11 mouse cellular contexts compared by ENCODE assay signal in the genomic region with DNA sequence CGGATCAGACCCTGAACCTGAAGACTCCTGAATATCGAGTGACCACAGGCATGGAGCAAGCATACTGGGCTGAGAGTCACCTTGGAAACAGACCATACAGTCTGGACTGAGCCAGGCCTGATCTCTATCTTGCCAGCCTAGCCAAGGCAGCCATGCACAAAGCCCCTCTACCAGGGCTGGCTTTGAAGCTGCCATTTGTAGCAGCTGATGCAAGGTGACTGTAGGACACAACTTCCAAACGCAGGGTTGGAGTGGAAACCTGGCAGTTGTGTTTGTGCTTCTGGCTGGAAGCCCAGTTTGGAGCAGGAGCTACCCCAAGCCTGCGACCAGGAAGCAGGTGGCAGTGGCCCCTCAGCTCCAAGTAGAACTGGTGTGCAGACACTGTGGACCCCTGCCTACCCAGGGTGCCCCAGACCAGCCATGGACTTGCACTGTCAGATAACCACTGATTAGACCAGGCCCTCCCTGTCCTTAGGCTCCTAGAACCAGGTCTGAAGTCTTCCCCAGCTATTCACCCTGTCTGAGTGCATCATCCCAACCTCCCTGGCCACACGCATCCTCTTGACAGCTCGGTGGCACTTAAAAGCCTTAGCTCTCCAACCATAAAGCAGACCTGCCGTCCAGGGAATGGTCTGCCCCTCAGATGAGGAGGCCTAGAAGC. TPM values are rescaled to one million over a fixed set of nuclear protein-coding genes. Genes with fewer than 3 reads are reported as not detected.
DNase-seq lines count a peak whose midpoint lies in the region; ATAC-seq and TF ChIP-seq lines count a peak whose summit lies in the region.
"Had no signal": no experiment of that assay in that cellular context is flagged by ENCODE, and none has a peak within 500 bp of the region (broad histone marks: within the 10 kb centered on the region; RNA-seq: fewer than 3 reads in every experiment).

No protein-coding gene starts in this region.

- H3K4me3 ChIP-seq in forebrain, embryonic 13.5 days = no peak overlapping the region
- H3K4me3 ChIP-seq in forebrain, embryonic 16.5 days (replicated peaks; ENCODE audit: low read length) = no peak overlapping the region
- no peak overlapping the region for H3K4me3 ChIP-seq in lung, embryonic 16.5 days (ENCODE audit: low read length)
- H3K4me3 ChIP-seq in lung, adult 2 months (replicated peaks; ENCODE audit: extremely low read depth, low read depth, low read length) = no peak overlapping the region
- no peak overlapping the region for H3K4me3 ChIP-seq in heart, embryonic 16.5 days (ENCODE audit: low read length)
- H3K4me3 ChIP-seq in limb, embryonic 15.5 days = no peak overlapping the region

- peak overlapping the region; percentile 45; the same call in 1 of the 2 replicates for H3K27ac ChIP-seq in forebrain, embryonic 13.5 days
- no peak overlapping the region for H3K27ac ChIP-seq in forebrain, embryonic 16.5 days (ENCODE audit: low read length)
- peak overlapping the region; percentile 22; the same call in 1 of the 2 replicates for H3K27ac ChIP-seq in lung, embryonic 16.5 days (ENCODE audit: low read length)
- H3K27ac ChIP-seq in heart, embryonic 16.5 days (ENCODE audit: low read length) = peak overlapping the region; percentile 77
- H3K27ac ChIP-seq in limb, embryonic 15.5 days = peak overlapping the region; percentile 28

- ATAC-seq in forebrain, embryonic 13.5 days = no peak
- ATAC-seq in forebrain, embryonic 16.5 days = no peak
- peak; percentile 11; the same call in 1 of the 2 replicates for ATAC-seq in lung, embryonic 16.5 days (ENCODE audit: low read depth)
- peak; percentile 24; the same call in 1 of the 2 replicates for ATAC-seq in heart, embryonic 16.5 days (replicated peaks; ENCODE audit: extremely low read depth, insufficient read depth, low FRiP score)
- ATAC-seq in limb, embryonic 15.5 days (ENCODE audit: insufficient number of reproducible peaks, low FRiP score, low TSS enrichment, low read depth) = no peak

- no peak for DNase-seq in lung, adult 2 months
- no peak for DNase-seq in adrenal gland, postnatal 36 days
- no peak for DNase-seq in layer of hippocampus, postnatal 36 days
- DNase-seq: liver had no signal

- H3K27me3 ChIP-seq in forebrain, embryonic 13.5 days = no peaks in the 10 kb centered on the region
- no peaks in the 10 kb centered on the region for H3K27me3 ChIP-seq in forebrain, embryonic 16.5 days (replicated peaks; ENCODE audit: control insufficient read depth, insufficient read depth, low read length)
- H3K27me3 ChIP-seq in lung, embryonic 16.5 days (ENCODE audit: control insufficient read depth, insufficient read depth, low read depth, low read length) = no peaks in the 10 kb centered on the region
- no peaks in the 10 kb centered on the region for H3K27me3 ChIP-seq in heart, embryonic 16.5 days (ENCODE audit: control insufficient read depth, insufficient read depth, low read length)
- H3K27me3 ChIP-seq in limb, embryonic 15.5 days = no peaks in the 10 kb centered on the region

- no peak; the same call in 1 of the 2 replicates for TF ChIP-seq POLR2A in lung, adult 2 months (IDR thresholded peaks at IDR 0.05; ENCODE audit: borderline replicate concordance, extremely low read depth, low read depth, low read length)

- peaks cover 35% of the 10 kb centered on the region for H3K4me1 ChIP-seq in forebrain, embryonic 13.5 days
- H3K4me1 ChIP-seq in forebrain, embryonic 16.5 days (replicated peaks; ENCODE audit: control insufficient read depth, insufficient read depth, low read length) = peaks cover 22% of the 10 kb centered on the region
- H3K4me1 ChIP-seq in lung, embryonic 16.5 days (replicated peaks; ENCODE audit: control insufficient read depth, insufficient read depth, low read length) = peaks cover 24% of the 10 kb centered on the region
- peaks cover 10% of the 10 kb centered on the region for H3K4me1 ChIP-seq in lung, adult 2 months (ENCODE audit: control insufficient read depth, insufficient read depth, low read length)
- H3K4me1 ChIP-seq in heart, embryonic 16.5 days (ENCODE audit: control insufficient read depth, insufficient read depth, low read length) = peaks cover 30% of the 10 kb centered on the region
- peaks cover 34% of the 10 kb centered on the region for H3K4me1 ChIP-seq in limb, embryonic 15.5 days

- H3K36me3 ChIP-seq in forebrain, embryonic 13.5 days (ENCODE audit: poor library complexity, severe bottlenecking) = peaks cover 39% of the 10 kb centered on the region
- 0 out of 2 replicates have a peak, but pooled peaks cover 2% of the 10 kb centered on the region for H3K36me3 ChIP-seq in forebrain, embryonic 16.5 days (ENCODE audit: control insufficient read depth, insufficient read depth)
- H3K36me3 ChIP-seq in lung, embryonic 16.5 days (ENCODE audit: control insufficient read depth, insufficient read depth, low read length) = peaks cover 6% of the 10 kb centered on the region
- peaks cover 16% of the 10 kb centered on the region for H3K36me3 ChIP-seq in heart, embryonic 16.5 days (ENCODE audit: control insufficient read depth, insufficient read depth)
- peaks cover 34% of the 10 kb centered on the region for H3K36me3 ChIP-seq in limb, embryonic 15.5 days

- no peaks in the 10 kb centered on the region for H3K9me3 ChIP-seq in forebrain, embryonic 13.5 days (replicated peaks)
- no peaks in the 10 kb centered on the region for H3K9me3 ChIP-seq in forebrain, embryonic 16.5 days (ENCODE audit: control insufficient read depth, low read length)
- no peaks in the 10 kb centered on the region for H3K9me3 ChIP-seq in lung, embryonic 16.5 days (ENCODE audit: control insufficient read depth, low read length)
- H3K9me3 ChIP-seq in heart, embryonic 16.5 days (replicated peaks; ENCODE audit: control insufficient read depth, low read length) = no peaks in the 10 kb centered on the region
- no peaks in the 10 kb centered on the region for H3K9me3 ChIP-seq in limb, embryonic 15.5 days

- no peak overlapping the region for H3K4me2 ChIP-seq in forebrain, embryonic 13.5 days
- H3K4me2 ChIP-seq in forebrain, embryonic 16.5 days (ENCODE audit: low read length) = no peak overlapping the region
- H3K4me2 ChIP-seq in lung, embryonic 16.5 days (ENCODE audit: low read depth, low read length) = no peak overlapping the region
- H3K4me2 ChIP-seq in heart, embryonic 16.5 days (ENCODE audit: low read depth, low read length) = no peak overlapping the region
- H3K4me2 ChIP-seq in limb, embryonic 15.5 days = no peak overlapping the region

- H3K9ac ChIP-seq in forebrain, embryonic 13.5 days = no peak overlapping the region
- no peak overlapping the region for H3K9ac ChIP-seq in forebrain, embryonic 16.5 days (replicated peaks; ENCODE audit: low read depth, low read length)
- no peak overlapping the region for H3K9ac ChIP-seq in lung, embryonic 16.5 days (ENCODE audit: low read length)
- 0 out of 2 replicates have a peak overlapping the region, but pooled peaks have one; percentile 11 for H3K9ac ChIP-seq in heart, embryonic 16.5 days (ENCODE audit: low read length)
- no peak overlapping the region for H3K9ac ChIP-seq in limb, embryonic 15.5 days

- WGBS in forebrain, embryonic 13.5 days = 77% methylated on average over 7 of the region's 7 CpGs
- WGBS in forebrain, embryonic 16.5 days = 73% methylated on average over 7 of the region's 7 CpGs
- WGBS in lung, embryonic 16.5 days = 52% methylated on average over 7 of the region's 7 CpGs
- 44% methylated on average over 7 of the region's 7 CpGs for WGBS in lung, adult 2 months
- WGBS in heart, embryonic 16.5 days = 54% methylated on average over 7 of the region's 7 CpGs
- 59% methylated on average over 7 of the region's 7 CpGs for WGBS in limb, embryonic 15.5 days

- TF ChIP-seq CTCF in lung, adult 2 months (IDR thresholded peaks at IDR 0.05; ENCODE audit: insufficient read depth, low read length) = no peak

RNA-seq across cellular contexts. Expression of a gene that starts 6.6 kb away (rescaled TPM):
- 45.5 and 58.2 TPM in 2 replicates for polyA plus RNA-seq in forebrain, embryonic 13.5 days (2015; fragmentation: Nextera tagmentation; extraction: Ambion mirVana)
- 45.1 and 53.4 TPM in 2 replicates for polyA plus RNA-seq in forebrain, embryonic 16.5 days (2015; fragmentation: Nextera tagmentation; extraction: Ambion mirVana)
- polyA plus RNA-seq in lung, embryonic 16.5 days (2015; fragmentation: Nextera tagmentation; extraction: Ambion mirVana) = 41.3 and 43.2 TPM in 2 replicates
- 159 and 160 TPM in 2 replicates for polyA plus RNA-seq in lung, adult 2 months (2012; rRNA removed)
- 29.2 and 35.4 TPM in 2 replicates for polyA plus RNA-seq in heart, embryonic 16.5 days (2015; fragmentation: Nextera tagmentation; extraction: Ambion mirVana)
- polyA plus RNA-seq in limb, embryonic 15.5 days (2015; fragmentation: Nextera tagmentation; extraction: Ambion mirVana) = 25.9 and 26.6 TPM in 2 replicates
- 10 to 100 TPM; 30.9 to 42.6 TPM for total RNA-seq in adrenal gland, postnatal 36 days (2021)
- 10 to 100 TPM; 37.4 to 38.0 TPM for total RNA-seq in layer of hippocampus, postnatal 36 days (2021)

RNA-seq across cellular contexts. Expression of a gene that starts 25.5 kb away (rescaled TPM):
- 0.09 TPM in 1 of 2 replicates, not detected in the other for polyA plus RNA-seq in forebrain, embryonic 13.5 days (2015; fragmentation: Nextera tagmentation; extraction: Ambion mirVana)
- polyA plus RNA-seq in forebrain, embryonic 16.5 days (2015; fragmentation: Nextera tagmentation; extraction: Ambion mirVana) = 0.09 TPM in 1 of 2 replicates, not detected in the other
- 0.26 TPM in 1 of 2 replicates, not detected in the other for polyA plus RNA-seq in lung, embryonic 16.5 days (2015; fragmentation: Nextera tagmentation; extraction: Ambion mirVana)
- polyA plus RNA-seq in lung, adult 2 months (2012; rRNA removed) = 0.11 and 0.18 TPM in 2 replicates
- polyA plus RNA-seq in heart, embryonic 16.5 days (2015; fragmentation: Nextera tagmentation; extraction: Ambion mirVana) = 0.07 TPM in 1 of 2 replicates, not detected in the other
- polyA plus RNA-seq in limb, embryonic 15.5 days (2015; fragmentation: Nextera tagmentation; extraction: Ambion mirVana) = 0.09 and 0.15 TPM in 2 replicates
- not detected for total RNA-seq in adrenal gland, postnatal 36 days (2021)
- not detected for total RNA-seq in layer of hippocampus, postnatal 36 days (2021)
- total RNA-seq: hematopoietic stem cell, adult 5-6 weeks had no signal
- polyA plus RNA-seq: neural tube, embryonic 14.5 days had no signal

RNA-seq across cellular contexts. Expression of a gene that starts 27.7 kb away (rescaled TPM):
- 18.1 and 20.6 TPM in 2 replicates for polyA plus RNA-seq in forebrain, embryonic 13.5 days (2015; fragmentation: Nextera tagmentation; extraction: Ambion mirVana)
- 37.4 and 40.7 TPM in 2 replicates for polyA plus RNA-seq in forebrain, embryonic 16.5 days (2015; fragmentation: Nextera tagmentation; extraction: Ambion mirVana)
- 3.5 and 4.0 TPM in 2 replicates for polyA plus RNA-seq in lung, embryonic 16.5 days (2015; fragmentation: Nextera tagmentation; extraction: Ambion mirVana)
- 3.0 and 3.6 TPM in 2 replicates for polyA plus RNA-seq in lung, adult 2 months (2012; rRNA removed)
- polyA plus RNA-seq in heart, embryonic 16.5 days (2015; fragmentation: Nextera tagmentation; extraction: Ambion mirVana) = 7.8 and 11.6 TPM in 2 replicates
- 9.9 and 12.3 TPM in 2 replicates for polyA plus RNA-seq in limb, embryonic 15.5 days (2015; fragmentation: Nextera tagmentation; extraction: Ambion mirVana)
- total RNA-seq in adrenal gland, postnatal 36 days (2021) = 1 to 10 TPM; 8.1 TPM
- total RNA-seq in layer of hippocampus, postnatal 36 days (2021) = 100 to 1,000 TPM; 212 to 247 TPM

RNA-seq across cellular contexts. Expression of a gene that starts 53.5 kb away (rescaled TPM):
- 178 and 184 TPM in 2 replicates for polyA plus RNA-seq in forebrain, embryonic 13.5 days (2015; fragmentation: Nextera tagmentation; extraction: Ambion mirVana)
- polyA plus RNA-seq in forebrain, embryonic 16.5 days (2015; fragmentation: Nextera tagmentation; extraction: Ambion mirVana) = 200 and 201 TPM in 2 replicates
- polyA plus RNA-seq in lung, embryonic 16.5 days (2015; fragmentation: Nextera tagmentation; extraction: Ambion mirVana) = 167 and 177 TPM in 2 replicates
- polyA plus RNA-seq in lung, adult 2 months (2012; rRNA removed) = 82.4 and 92.0 TPM in 2 replicates
- polyA plus RNA-seq in heart, embryonic 16.5 days (2015; fragmentation: Nextera tagmentation; extraction: Ambion mirVana) = 98.6 and 99.1 TPM in 2 replicates
- polyA plus RNA-seq in limb, embryonic 15.5 days (2015; fragmentation: Nextera tagmentation; extraction: Ambion mirVana) = 134 and 138 TPM in 2 replicates
- total RNA-seq in adrenal gland, postnatal 36 days (2021) = 10 to 100 TPM; 84.6 to 87.0 TPM
- total RNA-seq in layer of hippocampus, postnatal 36 days (2021) = 10 to 100 TPM; 93.0 to 93.3 TPM

Comparison
In these comparisons a context has a peak if more than half of its experiments do, and no peak if none do; other contexts are left out.
1. ATAC-seq: peak in lung, embryonic 16.5 days (single experiment) and heart, embryonic 16.5 days (single experiment); none in forebrain, embryonic 13.5 days (single experiment), forebrain, embryonic 16.5 days (single experiment) and limb, embryonic 15.5 days (single experiment).